Mouse (Mus musculus) heart, postnatal 14 days (tissue): ENCODE data around the gene Zc3h12d. TPM values are rescaled to one million over a fixed set of nuclear protein-coding genes. Genes with fewer than 3 reads are reported as not detected.
"Not testable (repeated sequence)": the region's sequence is repeated elsewhere in the genome, so short reads cannot be mapped to it uniquely, and the experiment has no call there.

Source experiments
- DNase-seq, 2 experiments: peaks; one replicate each; pipeline ENCODE4 v3.0.0; 2021 to 2022
- intact Hi-C: fragments of 180-260 bp; cut with DNase I; formaldehyde crosslinking; loops from one replicate; pipeline ENCODE4 v1.15.1; 2025
- microRNA-seq, 2 experiments: library from miRNA; unstranded; fragments of <30 nt; microRNA quantifications; one replicate each; pipeline ENCODE4 v1.2.0; 2021 to 2022
- total RNA-seq, 2 experiments: library from RNA; stranded (reverse); gene quantifications; 2 replicates each; pipeline ENCODE4 v1.2.3; 2021

The Zc3h12d gene
- total RNA-seq, 2 experiments from 2014 or later = 0.24 to 0.29 TPM

DNA sequence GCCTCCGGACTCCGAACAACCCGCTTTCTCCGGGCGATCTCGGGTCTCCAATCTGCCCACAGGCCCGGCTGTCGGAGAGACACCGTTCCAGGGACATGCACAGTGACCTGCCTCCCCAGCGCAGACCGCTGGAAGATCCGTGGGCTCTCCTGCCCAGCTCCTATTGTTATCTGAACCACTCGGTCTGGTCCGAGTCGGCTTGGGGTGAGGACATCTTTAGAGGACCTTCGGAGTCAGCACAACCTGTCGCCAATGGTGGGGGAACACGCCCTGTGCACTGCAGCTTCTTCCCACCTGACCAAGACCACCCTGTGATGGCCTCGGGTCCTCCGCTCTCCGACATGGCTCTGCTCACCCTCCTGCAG lies 35.4 kb downstream of the Zc3h12d start:
- intact Hi-C loops = loop anchor here (5.0 kb wide), 1 partner anchor 35 kb away; the partner anchor contains the start of gene Zc3h12d

GRCm38 (mm10) chr10:7869746-7870145 lies 37.5 kb downstream of the Zc3h12d start:
- no peak for DNase-seq

More for the DNA sequence above, 35.4 kb downstream of the Zc3h12d start:
- no peak for DNase-seq

GRCm38 (mm10) chr10:7870571-7871315 lies 38.5 kb downstream of the Zc3h12d start:
- DNase-seq = peak; percentile 45 to 49
- intact Hi-C loops = no loop called here

More at GRCm38 (mm10) chr10:7869746-7870145, 37.5 kb downstream of the Zc3h12d start:
- intact Hi-C loops = loop anchor here (5.0 kb wide), 1 partner anchor 37 kb away; the partner anchor contains the start of gene Zc3h12d

- intact Hi-C loops = no loop called here
- no peak for DNase-seq
Measured at GRCm38 (mm10) chr10:7871381-7872020, 39.2 kb downstream of the Zc3h12d start.

- DNase-seq = no peak
Measured at GRCm38 (mm10) chr10:7874194-7874593, 41.9 kb downstream of the Zc3h12d start.

DNA sequence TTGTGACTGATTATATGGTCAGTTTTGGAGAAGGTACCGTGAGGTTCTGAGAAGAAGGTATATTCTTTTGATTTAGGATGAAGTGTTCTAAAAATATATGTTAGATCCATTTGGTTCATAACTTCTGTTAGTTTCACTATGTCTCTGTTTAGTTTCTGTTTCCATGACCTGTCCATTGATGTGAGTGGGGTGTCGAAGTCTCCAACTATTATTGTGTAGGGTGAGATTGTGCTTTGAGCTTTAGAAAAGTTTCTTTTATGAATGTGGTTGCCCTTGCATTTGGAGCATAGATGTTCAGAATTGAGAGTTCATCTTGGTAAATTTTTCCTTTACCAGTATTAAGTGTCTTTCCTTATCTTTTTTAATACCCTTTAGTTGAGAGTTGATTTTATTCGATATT lies 48.0 kb downstream of the Zc3h12d start:
- intact Hi-C loops = loop anchor here (5.0 to 10.0 kb wide), 2 partner anchors 68 to 215 kb away; no protein-coding TSS in a partner anchor
- not testable (repeated sequence) for DNase-seq

More at GRCm38 (mm10) chr10:7874194-7874593, 41.9 kb downstream of the Zc3h12d start:
- intact Hi-C loops = no loop called here

DNA sequence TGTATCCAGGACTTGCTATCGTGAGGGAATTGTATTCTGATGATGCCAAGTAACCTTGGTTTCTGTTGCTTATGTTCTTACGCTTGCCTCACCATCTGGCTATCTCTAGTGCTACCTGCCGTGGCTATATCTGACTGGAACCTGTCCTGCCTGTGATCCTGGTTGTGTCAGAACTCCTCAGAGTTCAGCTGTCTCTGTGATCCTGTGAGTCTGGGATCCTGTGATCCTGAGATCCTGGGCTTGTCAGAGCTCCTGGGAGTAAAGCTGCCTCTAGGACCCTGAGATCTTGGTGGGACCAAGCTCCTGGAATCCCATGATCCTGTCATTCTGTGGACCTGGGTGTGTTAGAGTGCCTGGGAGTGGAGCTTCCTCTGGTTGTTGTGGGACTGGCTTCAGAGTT lies 49.7 kb downstream of the Zc3h12d start:
- intact Hi-C loops = loop anchor here (5.0 to 10.0 kb wide), 2 partner anchors 70 to 213 kb away; no protein-coding TSS in a partner anchor
- no peak for DNase-seq

- intact Hi-C loops = loop anchor here (1.0 to 10.0 kb wide), 4 partner anchors 71 to 357 kb away; no protein-coding TSS in a partner anchor
- peak; percentile 73 to 87 for DNase-seq
Measured at GRCm38 (mm10) chr10:7883524-7883923, 51.3 kb downstream of the Zc3h12d start.

GRCm38 (mm10) chr10:7888256-7888868 lies 56.1 kb downstream of the Zc3h12d start:
- intact Hi-C loops = loop anchor here (10.0 kb wide), 1 partner anchor 206 kb away; no protein-coding TSS in a partner anchor
- DNase-seq = no peak

DNA sequence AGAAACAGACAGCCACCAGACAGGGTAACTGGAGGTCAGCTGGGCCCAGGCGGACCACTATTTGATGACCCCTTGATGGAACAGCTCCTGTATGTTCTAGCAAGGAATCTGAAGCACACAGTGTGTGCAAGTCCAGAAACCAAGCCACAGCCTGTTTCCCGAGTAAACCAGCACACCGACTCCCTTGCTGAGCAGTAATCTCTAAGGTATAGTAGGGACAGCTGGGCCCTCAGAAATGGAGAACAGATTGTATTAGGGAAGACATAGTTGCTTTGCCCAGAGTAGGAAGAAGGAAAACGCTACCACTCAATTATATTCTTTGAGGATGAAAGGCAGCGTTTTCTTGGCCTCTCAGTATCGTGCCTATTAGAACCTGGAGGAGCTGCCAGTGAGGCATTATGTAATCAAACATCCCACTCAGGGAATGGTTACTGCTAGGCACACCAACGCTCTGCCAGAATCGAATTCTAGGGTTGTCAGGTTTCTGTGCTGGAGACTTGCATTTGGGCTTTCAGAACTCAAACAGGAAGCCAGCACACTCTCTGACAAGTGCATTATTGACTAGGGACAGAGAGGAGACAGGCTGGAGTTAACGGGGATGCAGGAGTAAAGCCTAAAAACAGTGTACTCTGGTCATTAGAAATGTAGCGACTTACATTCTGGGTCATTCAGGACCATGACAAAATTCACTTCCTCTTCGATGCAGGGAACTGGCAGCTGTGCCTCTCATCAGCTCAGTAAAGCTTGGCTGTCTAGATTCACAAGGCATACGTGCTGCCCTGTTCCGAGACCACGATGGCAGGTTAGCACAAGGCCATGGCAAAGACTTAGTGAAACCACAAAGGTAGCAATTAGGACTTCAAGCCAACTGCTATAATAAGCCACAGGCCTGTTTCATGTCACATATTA lies 68.7 kb downstream of the Zc3h12d start:
- intact Hi-C loops = no loop called here
- DNase-seq = no peak

GRCm38 (mm10) chr10:7904157-7904556 lies 71.9 kb downstream of the Zc3h12d start:
- intact Hi-C loops = no loop called here
- no peak for DNase-seq

GRCm38 (mm10) chr10:7907151-7907550 lies 74.9 kb downstream of the Zc3h12d start:
- no peak for DNase-seq
- intact Hi-C loops = no loop called here

GRCm38 (mm10) chr10:7911268-7911667 lies 79.0 kb downstream of the Zc3h12d start:
- peak in 1 of 2 experiments; percentile 13 for DNase-seq
- intact Hi-C loops = no loop called here

Small RNA genes lying within 50 kb of the gene (microRNA-seq; reads per million reads assigned to microRNA genes)
- gene Mir5104 = 0.60 to 2.4 reads per million in 2 experiments

Other genes starting within 250 kb of the Zc3h12d start
- gene Lrp11, start 242.7 kb upstream of the Zc3h12d start, total RNA-seq = 1 to 10 TPM; 2.1 TPM
- gene Nup43, start 165.0 kb upstream of the Zc3h12d start, total RNA-seq = 1 to 10 TPM; 4.8 to 5.5 TPM
- 100 to 1,000 TPM in 1 of 2 experiments, 10 to 100 TPM in 1; 98.7 to 106 TPM for gene Pcmt1, start 151.3 kb upstream of the Zc3h12d start, total RNA-seq
- 10 to 100 TPM; 16.9 to 17.2 TPM for gene Lats1, start 151.3 kb upstream of the Zc3h12d start, total RNA-seq
- gene Katna1, start 106.5 kb upstream of the Zc3h12d start, total RNA-seq = 10 to 100 TPM; 14.7 TPM
- gene Ginm1, start 39.6 kb upstream of the Zc3h12d start, total RNA-seq = 10 to 100 TPM; 83.4 to 96.4 TPM
- 10 to 100 TPM; 16.5 to 17.1 TPM for gene Ppil4, start 39.6 kb upstream of the Zc3h12d start, total RNA-seq
- 10 to 100 TPM; 46.9 to 49.9 TPM for gene Tab2, start 123.8 kb downstream of the Zc3h12d start, total RNA-seq